Mouse (Mus musculus) heart, adult 8-10 months (tissue): ENCODE data around the gene Gm20388. TPM values are rescaled to one million over a fixed set of nuclear protein-coding genes. Genes with fewer than 3 reads are reported as not detected.

ENCODE experiments used
- DNase-seq: peaks from one replicate; pipeline ENCODE4 v3.0.0; 2022; ENCODE audit warnings: low spot score
- total RNA-seq, 4 experiments: library from RNA; stranded (reverse); gene quantifications; 2 replicates each; pipeline ENCODE4 v1.2.4; 2022

Gene Gm20388
- total RNA-seq, 4 experiments from 2014 or later: 4.2 to 6.7 TPM; not detected in 2

GRCm38 (mm10) chr8:122436146-122436545, 2525.5 kb downstream of the Gm20388 start:
- DNase-seq: no peak

- DNase-seq: no peak
These were observed 2526.0 kb downstream of the Gm20388 start for GRCm38 (mm10) chr8:122436586-122437125.

- DNase-seq: no peak
These were observed 2527.2 kb downstream of the Gm20388 start for GRCm38 (mm10) chr8:122437708-122438331.

- no peak for DNase-seq
These were observed 2528.7 kb downstream of the Gm20388 start for GRCm38 (mm10) chr8:122439336-122439735.

GRCm38 (mm10) chr8:122441326-122441725, 2530.7 kb downstream of the Gm20388 start:
- DNase-seq: no peak

- no peak for DNase-seq
These were observed 2531.7 kb downstream of the Gm20388 start for GRCm38 (mm10) chr8:122442356-122442755.

GRCm38 (mm10) chr8:122442781-122443180, 2532.1 kb downstream of the Gm20388 start:
- no peak for DNase-seq

- peak; percentile 99 for DNase-seq
These were observed 2532.8 kb downstream of the Gm20388 start, which contains the start of gene Mvd for GRCm38 (mm10) chr8:122443262-122444006. TSS of gene Mvd (minus strand) at chr8:122443422.

GRCm38 (mm10) chr8:122444058-122444748, 2533.6 kb downstream of the Gm20388 start:
- peak; percentile 87 for DNase-seq

GRCm38 (mm10) chr8:122445203-122445602, 2534.6 kb downstream of the Gm20388 start:
- DNase-seq: no peak

GRCm38 (mm10) chr8:122451161-122451703, 2540.6 kb downstream of the Gm20388 start:
- peak; percentile 70 for DNase-seq

GRCm38 (mm10) chr8:122452154-122452553, 2541.5 kb downstream of the Gm20388 start:
- DNase-seq: no peak

- no peak for DNase-seq
These were observed 2543.8 kb downstream of the Gm20388 start for GRCm38 (mm10) chr8:122454409-122454808.

GRCm38 (mm10) chr8:122457171-122457570, 2546.5 kb downstream of the Gm20388 start:
- DNase-seq: no peak

GRCm38 (mm10) chr8:122459218-122459900, 2548.7 kb downstream of the Gm20388 start:
- no peak for DNase-seq

- DNase-seq: no peak
These were observed 2549.3 kb downstream of the Gm20388 start for GRCm38 (mm10) chr8:122459990-122460389.

GRCm38 (mm10) chr8:122460524-122461472, 2550.2 kb downstream of the Gm20388 start, which contains the start of gene Snai3:
TSS of gene Snai3 (minus strand) at chr8:122460733.
- no peak for DNase-seq

GRCm38 (mm10) chr8:122461473-122462148, 2551.0 kb downstream of the Gm20388 start:
- no peak for DNase-seq

GRCm38 (mm10) chr8:122462510-122462909, 2551.9 kb downstream of the Gm20388 start:
- no peak for DNase-seq
